Mouse (Mus musculus): ENCODE results near the gene Irf2bp1. TPM values are rescaled to one million over a fixed set of nuclear protein-coding genes. Genes with fewer than 3 reads are reported as not detected.

The Irf2bp1 gene
- polyA plus RNA-seq, 1 experiment from 2014 or later, result 31.6 TPM

DNA sequence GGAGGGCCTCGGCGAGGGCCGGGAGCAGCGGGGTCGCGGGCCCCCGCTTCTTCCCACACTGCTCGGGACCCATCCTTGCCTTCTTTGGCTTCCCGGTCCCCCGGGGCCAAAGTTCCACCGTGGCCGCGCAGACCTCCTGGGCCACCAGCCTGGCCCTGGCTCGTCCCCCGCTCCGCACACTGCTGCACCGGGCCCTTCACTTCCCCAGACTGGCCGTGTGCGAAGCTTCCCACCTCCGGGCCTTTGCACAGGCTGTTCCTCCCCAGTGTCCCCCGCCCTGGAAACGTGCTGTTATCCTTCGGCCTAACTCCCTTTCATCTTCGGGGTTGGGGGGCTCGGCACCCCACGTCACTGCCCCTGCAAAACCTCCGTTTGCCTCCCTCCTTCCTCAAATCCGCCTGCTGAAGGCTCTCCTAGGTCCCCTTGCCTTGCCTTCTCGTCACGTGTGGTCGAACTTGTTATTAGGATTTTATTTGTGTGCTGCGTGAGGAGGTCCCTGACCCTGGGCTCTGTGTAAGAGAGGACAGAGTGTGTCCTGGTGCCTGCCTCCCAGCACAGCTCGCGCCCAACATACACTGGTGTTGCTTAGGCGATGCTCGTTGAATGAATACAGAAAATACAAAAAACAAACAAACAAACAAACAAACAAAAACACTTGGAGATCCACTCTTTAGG lies 20.9 kb downstream of the Irf2bp1 start:
- 0 out of 2 replicates have a peak, but pooled peaks cover 2% of the 10 kb centered on the region for H3K4me1 ChIP-seq (replicated peaks; ENCODE audit: control insufficient read depth, insufficient read depth, low read length)
- H3K4me2 ChIP-seq (ENCODE audit: low read depth, low read length, severe bottlenecking), result peak overlapping the region; percentile 62
- peak; percentile 70 for DNase-seq (ENCODE audit: low spot score)
- peak overlapping the region; percentile 86 for H3K4me3 ChIP-seq (ENCODE audit: low read depth, low read length)
- 3% methylated on average over 28 of the region's 36 CpGs for WGBS
- peaks cover 1% of the 10 kb centered on the region; the same call in 1 of the 2 replicates for H3K36me3 ChIP-seq (ENCODE audit: control insufficient read depth, insufficient read depth, low read length)
- no peak overlapping the region for H3K27ac ChIP-seq (ENCODE audit: low read depth, low read length)
- H3K27me3 ChIP-seq (ENCODE audit: control insufficient read depth, insufficient read depth, low read length), result peaks cover 22% of the 10 kb centered on the region
- H3K9ac ChIP-seq (ENCODE audit: low read length), result peak overlapping the region; percentile 92
- H3K9me3 ChIP-seq (ENCODE audit: control insufficient read depth, low read length), result no peaks in the 10 kb centered on the region
- peak; percentile 74 for ATAC-seq (replicated peaks; ENCODE audit: low FRiP score)

GRCm38 (mm10) chr7:19028067-19028466 lies 24.2 kb downstream of the Irf2bp1 start:
- Histone ChIP-seq H3K36me3 (ENCODE audit: control insufficient read depth, insufficient read depth, low read length) (peaks cover 14% of the 10 kb centered on the region; the same call in 1 of the 2 replicates), H3K9ac (ENCODE audit: low read length) (no peak overlapping the region), H3K4me2 (ENCODE audit: low read depth, low read length, severe bottlenecking) (no peak overlapping the region), H3K4me1 (replicated peaks; ENCODE audit: control insufficient read depth, insufficient read depth, low read length) (0 out of 2 replicates have a peak, but pooled peaks cover 2% of the 10 kb centered on the region), H3K4me3 (ENCODE audit: low read depth, low read length) (no peak overlapping the region), H3K27me3 (ENCODE audit: control insufficient read depth, insufficient read depth, low read length) (peaks cover 7% of the 10 kb centered on the region), H3K9me3 (ENCODE audit: control insufficient read depth, low read length) (no peaks in the 10 kb centered on the region), H3K27ac (ENCODE audit: low read depth, low read length) (no peak overlapping the region)
- no peak for ATAC-seq (replicated peaks; ENCODE audit: low FRiP score)
- no peak for DNase-seq (ENCODE audit: low spot score)

- Histone ChIP-seq H3K36me3 (ENCODE audit: control insufficient read depth, insufficient read depth, low read length) (peaks cover 17% of the 10 kb centered on the region; the same call in 1 of the 2 replicates), H3K27me3 (ENCODE audit: control insufficient read depth, insufficient read depth, low read length) (no peaks in the 10 kb centered on the region), H3K4me2 (ENCODE audit: low read depth, low read length, severe bottlenecking) (no peak overlapping the region), H3K4me3 (ENCODE audit: low read depth, low read length) (no peak overlapping the region), H3K27ac (ENCODE audit: low read depth, low read length) (no peak overlapping the region), H3K9ac (ENCODE audit: low read length) (no peak overlapping the region), H3K9me3 (ENCODE audit: control insufficient read depth, low read length) (no peaks in the 10 kb centered on the region), H3K4me1 (replicated peaks; ENCODE audit: control insufficient read depth, insufficient read depth, low read length) (0 out of 2 replicates have a peak, but pooled peaks cover 2% of the 10 kb centered on the region)
- 59% methylated on average over 6 of the region's 6 CpGs for WGBS
- peak; percentile 80 for DNase-seq (ENCODE audit: low spot score)
- peak; percentile 49 for ATAC-seq (replicated peaks; ENCODE audit: low FRiP score)
Measured at GRCm38 (mm10) chr7:19029084-19029653, 25.3 kb downstream of the Irf2bp1 start.

- peaks cover 17% of the 10 kb centered on the region; the same call in 1 of the 2 replicates for H3K36me3 ChIP-seq (ENCODE audit: control insufficient read depth, insufficient read depth, low read length)
- H3K9me3 ChIP-seq (ENCODE audit: control insufficient read depth, low read length), result no peaks in the 10 kb centered on the region
- H3K9ac ChIP-seq (ENCODE audit: low read length), result no peak overlapping the region
- H3K27ac ChIP-seq (ENCODE audit: low read depth, low read length), result no peak overlapping the region
- H3K4me3 ChIP-seq (ENCODE audit: low read depth, low read length), result no peak overlapping the region
- no peak for DNase-seq (ENCODE audit: low spot score)
- no peaks in the 10 kb centered on the region for H3K27me3 ChIP-seq (ENCODE audit: control insufficient read depth, insufficient read depth, low read length)
- 71% methylated on average over 4 of the region's 4 CpGs for WGBS
- no peak overlapping the region for H3K4me2 ChIP-seq (ENCODE audit: low read depth, low read length, severe bottlenecking)
- H3K4me1 ChIP-seq (replicated peaks; ENCODE audit: control insufficient read depth, insufficient read depth, low read length), result no peaks in the 10 kb centered on the region
- ATAC-seq (replicated peaks; ENCODE audit: low FRiP score), result no peak
Measured at GRCm38 (mm10) chr7:19031641-19032040, 27.8 kb downstream of the Irf2bp1 start.

- H3K4me3 ChIP-seq (ENCODE audit: low read depth, low read length), result no peak overlapping the region
- no peaks in the 10 kb centered on the region for H3K9me3 ChIP-seq (ENCODE audit: control insufficient read depth, low read length)
- DNase-seq (ENCODE audit: low spot score) (no peak), ATAC-seq (replicated peaks; ENCODE audit: low FRiP score) (no peak)
- H3K4me1 ChIP-seq (replicated peaks; ENCODE audit: control insufficient read depth, insufficient read depth, low read length), result no peaks in the 10 kb centered on the region
- no peak overlapping the region for H3K9ac ChIP-seq (ENCODE audit: low read length)
- no peaks in the 10 kb centered on the region for H3K27me3 ChIP-seq (ENCODE audit: control insufficient read depth, insufficient read depth, low read length)
- 97% methylated on average over 6 of the region's 6 CpGs for WGBS
- H3K27ac ChIP-seq (ENCODE audit: low read depth, low read length), result no peak overlapping the region
- peaks cover 43% of the 10 kb centered on the region for H3K36me3 ChIP-seq (ENCODE audit: control insufficient read depth, insufficient read depth, low read length)
- H3K4me2 ChIP-seq (ENCODE audit: low read depth, low read length, severe bottlenecking), result no peak overlapping the region
Measured at GRCm38 (mm10) chr7:19044616-19045015, 40.8 kb downstream of the Irf2bp1 start.

DNA sequence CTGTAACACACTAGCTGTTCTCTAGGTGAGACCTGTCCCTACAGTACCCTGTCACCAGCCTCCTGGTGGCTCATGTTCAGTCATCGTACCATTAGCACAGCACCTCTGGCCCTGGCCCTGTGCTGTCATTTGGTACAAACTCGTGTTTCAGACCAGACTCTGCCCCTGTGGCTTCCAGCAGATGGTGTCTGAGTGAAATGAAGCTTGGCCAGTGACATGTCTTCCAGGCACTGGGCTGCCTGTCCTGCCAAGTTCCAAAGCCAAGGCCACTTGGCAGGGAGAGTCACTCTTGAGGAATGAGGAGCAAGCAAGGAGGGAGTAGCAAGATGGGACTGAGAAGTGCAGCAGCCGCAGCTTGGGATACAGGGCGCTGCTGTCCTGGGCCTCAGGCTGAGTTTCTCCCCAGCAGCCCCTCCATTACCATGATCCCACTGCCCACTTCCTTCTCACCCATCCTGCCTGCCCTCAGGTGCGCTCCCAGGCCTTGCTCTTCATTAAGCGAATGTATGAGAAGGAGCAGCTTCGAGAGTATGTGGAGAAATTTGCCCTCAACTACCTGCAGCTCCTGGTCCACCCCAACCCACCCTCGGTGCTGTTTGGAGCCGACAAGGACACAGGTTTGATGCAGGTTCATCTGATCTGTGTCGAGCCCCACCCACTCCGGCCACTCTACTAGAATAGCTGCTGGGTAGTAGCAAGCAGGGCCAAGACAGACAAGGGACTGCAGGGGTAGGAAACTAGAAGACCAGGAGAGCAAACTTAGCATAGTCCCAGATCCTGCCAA lies 42.6 kb downstream of the Irf2bp1 start:
- no peak overlapping the region for H3K9ac ChIP-seq (ENCODE audit: low read length)
- H3K27me3 ChIP-seq (ENCODE audit: control insufficient read depth, insufficient read depth, low read length), result no peaks in the 10 kb centered on the region
- no peak overlapping the region for H3K27ac ChIP-seq (ENCODE audit: low read depth, low read length)
- 91% methylated on average over 9 of the region's 11 CpGs for WGBS
- ATAC-seq (replicated peaks; ENCODE audit: low FRiP score) (no peak), DNase-seq (ENCODE audit: low spot score) (no peak)
- H3K4me2 ChIP-seq (ENCODE audit: low read depth, low read length, severe bottlenecking), result no peak overlapping the region
- H3K9me3 ChIP-seq (ENCODE audit: control insufficient read depth, low read length), result no peaks in the 10 kb centered on the region
- no peaks in the 10 kb centered on the region for H3K4me1 ChIP-seq (replicated peaks; ENCODE audit: control insufficient read depth, insufficient read depth, low read length)
- H3K36me3 ChIP-seq (ENCODE audit: control insufficient read depth, insufficient read depth, low read length), result peaks cover 40% of the 10 kb centered on the region
- no peak overlapping the region for H3K4me3 ChIP-seq (ENCODE audit: low read depth, low read length)

- Histone ChIP-seq H3K4me2 (ENCODE audit: low read depth, low read length, severe bottlenecking) (no peak overlapping the region), H3K4me3 (ENCODE audit: low read depth, low read length) (no peak overlapping the region), H3K9me3 (ENCODE audit: control insufficient read depth, low read length) (no peaks in the 10 kb centered on the region), H3K36me3 (ENCODE audit: control insufficient read depth, insufficient read depth, low read length) (peaks cover 36% of the 10 kb centered on the region), H3K4me1 (replicated peaks; ENCODE audit: control insufficient read depth, insufficient read depth, low read length) (no peaks in the 10 kb centered on the region), H3K9ac (ENCODE audit: low read length) (no peak overlapping the region), H3K27me3 (ENCODE audit: control insufficient read depth, insufficient read depth, low read length) (no peaks in the 10 kb centered on the region), H3K27ac (ENCODE audit: low read depth, low read length) (no peak overlapping the region)
- no peak for DNase-seq (ENCODE audit: low spot score)
- ATAC-seq (replicated peaks; ENCODE audit: low FRiP score), result no peak
- WGBS, result 92% methylated on average over 14 of the region's 14 CpGs
Measured at GRCm38 (mm10) chr7:19048006-19048527, 44.2 kb downstream of the Irf2bp1 start.

GRCm38 (mm10) chr7:19049252-19049651 lies 45.4 kb downstream of the Irf2bp1 start:
- Histone ChIP-seq H3K27ac (ENCODE audit: low read depth, low read length) (no peak overlapping the region), H3K9ac (ENCODE audit: low read length) (no peak overlapping the region), H3K9me3 (ENCODE audit: control insufficient read depth, low read length) (no peaks in the 10 kb centered on the region), H3K4me3 (ENCODE audit: low read depth, low read length) (no peak overlapping the region), H3K4me2 (ENCODE audit: low read depth, low read length, severe bottlenecking) (no peak overlapping the region), H3K36me3 (ENCODE audit: control insufficient read depth, insufficient read depth, low read length) (peaks cover 34% of the 10 kb centered on the region), H3K27me3 (ENCODE audit: control insufficient read depth, insufficient read depth, low read length) (no peaks in the 10 kb centered on the region), H3K4me1 (replicated peaks; ENCODE audit: control insufficient read depth, insufficient read depth, low read length) (no peaks in the 10 kb centered on the region)
- DNase-seq (ENCODE audit: low spot score) (no peak), ATAC-seq (replicated peaks; ENCODE audit: low FRiP score) (no peak)
- WGBS, result 88% methylated on average over 5 of the region's 5 CpGs

All from forebrain, embryonic 11.5 days (tissue).